Mouse (Mus musculus) layer of hippocampus, adult 6 months (tissue): ENCODE results near the gene Neurod6. TPM values are rescaled to one million over a fixed set of nuclear protein-coding genes. Genes with fewer than 3 reads are reported as not detected.

Source experiments
- long read RNA-seq, 2 experiments: library from polyadenylated mRNA; unstranded; transcript quantifications; one replicate each; pipeline ENCODE4 v2.0.0; 2019 to 2020
- polyA plus RNA-seq: library from polyadenylated mRNA; unstranded; fragments of <200 nt; fragmentation: Nextera tagmentation; gene quantifications from 2 replicates; pipeline ENCODE4 v1.2.3, GENCODE M21; 2021

Gene Neurod6
- 111 and 125 TPM in 2 replicates for polyA plus RNA-seq
- long read RNA-seq, experiment 1, transcript Neurod6-201 (2 exons, 2,150 nt), result major isoform, 221 of 252 reads
- long read RNA-seq, experiment 1, partial matches to known transcripts, result 31 of 252 reads
- long read RNA-seq, experiment 1, other reads (novel, unspliced or antisense), result 0 of 252 reads
- long read RNA-seq, experiment 2, transcript Neurod6-201 (2 exons, 2,150 nt), result major isoform, 611 of 639 reads
- long read RNA-seq, experiment 2, partial matches to known transcripts, result 20 of 639 reads
- long read RNA-seq, experiment 2, other reads (novel, unspliced or antisense), result 8 of 639 reads

GRCm38 (mm10) chr6:55680974-55681373, at the start of gene Neurod6:
Gene Neurod6, minus strand, starts transcription at chr6:55681263.

Other genes starting within 250 kb of the Neurod6 start
- 93.5 and 102 TPM in 2 replicates for gene Adcyap1r1, start 229.3 kb downstream of the Neurod6 start, polyA plus RNA-seq
- 0.35 and 0.36 TPM in 2 replicates for gene Itprid1, start 155.6 kb upstream of the Neurod6 start, polyA plus RNA-seq